Mouse (Mus musculus) forebrain, embryonic 12.5 days (tissue): Measurements from ENCODE around the gene Morn1. TPM values are rescaled to one million over a fixed set of nuclear protein-coding genes. Genes with fewer than 3 reads are reported as not detected.
A peak's percentile ranks its signal among the peaks of the same experiment; 100 is the strongest.

ENCODE experiments used
- ATAC-seq: fragments of 200-750 bp; cut with Nextera tagmentation; 2 replicates; pipeline ENCODE4 v1.8.0; 2017; ENCODE audit warnings: moderate TSS enrichment; ENCODE audit not compliant: low FRiP score
- H3K27ac ChIP-seq: fragments of 300-500 bp; sonication (generic); 2 replicates; pipeline ENCODE4 v1.5.1; 2016; ENCODE audit warnings: mild to moderate bottlenecking
- H3K27me3 ChIP-seq: fragments of 300-500 bp; sonication (generic); 2 replicates; pipeline ENCODE4 v1.6.1; 2016; ENCODE audit warnings: mild to moderate bottlenecking
- H3K36me3 ChIP-seq: fragments of 300-500 bp; sonication (generic); replicated peaks from 2 replicates; pipeline ENCODE4 v1.6.1; 2016; ENCODE audit warnings: mild to moderate bottlenecking
- H3K4me1 ChIP-seq: fragments of 300-500 bp; sonication (generic); 2 replicates; pipeline ENCODE4 v1.6.1; 2016
- H3K4me2 ChIP-seq: fragments of 300-500 bp; sonication (generic); 2 replicates; pipeline ENCODE4 v1.6.1; 2016; ENCODE audit warnings: mild to moderate bottlenecking, moderate library complexity
- H3K4me3 ChIP-seq: fragments of 300-500 bp; sonication (generic); replicated peaks from 2 replicates; pipeline ENCODE4 v1.5.1; 2016; ENCODE audit warnings: mild to moderate bottlenecking
- H3K9ac ChIP-seq: fragments of 300-500 bp; sonication (generic); 2 replicates; pipeline ENCODE4 v1.6.1; 2016; ENCODE audit warnings: mild to moderate bottlenecking
- H3K9me3 ChIP-seq: fragments of 300-500 bp; sonication (generic); 2 replicates; pipeline ENCODE4 v1.6.1; 2016
- WGBS: fragments of 180-500 bp; shearing (Covaris S2); methylation state at CpG from one replicate; pipeline ENCODE4 v1.1.7; 2016; 5-methylcytosine and 5-hydroxymethylcytosine counted together
- polyA plus RNA-seq: library from polyadenylated mRNA; unstranded; fragments of >200 nt; fragmentation: Nextera tagmentation; extraction: Ambion mirVana; gene quantifications from 2 replicates; pipeline ENCODE4 v1.2.1, GENCODE M21; 2016

Gene Morn1
- polyA plus RNA-seq, 1 experiment from 2014 or later = 6.9 TPM

- ATAC-seq = peak; percentile 81
- Histone ChIP-seq H3K9me3 (no peaks in the 10 kb centered on the region), H3K4me3 (no peak overlapping the region), H3K4me1 (peaks cover 35% of the 10 kb centered on the region), H3K27me3 (no peaks in the 10 kb centered on the region), H3K27ac (peak overlapping the region; percentile 89), H3K9ac (peak overlapping the region; percentile 47; the same call in 1 of the 2 replicates), H3K4me2 (peak overlapping the region; percentile 17; the same call in 1 of the 2 replicates), H3K36me3 (no peaks in the 10 kb centered on the region)
- WGBS = 21% methylated on average over 16 of the region's 16 CpGs
These were observed 36.2 kb downstream of the Morn1 start for GRCm38 (mm10) chr4:155122444-155123040.

DNA sequence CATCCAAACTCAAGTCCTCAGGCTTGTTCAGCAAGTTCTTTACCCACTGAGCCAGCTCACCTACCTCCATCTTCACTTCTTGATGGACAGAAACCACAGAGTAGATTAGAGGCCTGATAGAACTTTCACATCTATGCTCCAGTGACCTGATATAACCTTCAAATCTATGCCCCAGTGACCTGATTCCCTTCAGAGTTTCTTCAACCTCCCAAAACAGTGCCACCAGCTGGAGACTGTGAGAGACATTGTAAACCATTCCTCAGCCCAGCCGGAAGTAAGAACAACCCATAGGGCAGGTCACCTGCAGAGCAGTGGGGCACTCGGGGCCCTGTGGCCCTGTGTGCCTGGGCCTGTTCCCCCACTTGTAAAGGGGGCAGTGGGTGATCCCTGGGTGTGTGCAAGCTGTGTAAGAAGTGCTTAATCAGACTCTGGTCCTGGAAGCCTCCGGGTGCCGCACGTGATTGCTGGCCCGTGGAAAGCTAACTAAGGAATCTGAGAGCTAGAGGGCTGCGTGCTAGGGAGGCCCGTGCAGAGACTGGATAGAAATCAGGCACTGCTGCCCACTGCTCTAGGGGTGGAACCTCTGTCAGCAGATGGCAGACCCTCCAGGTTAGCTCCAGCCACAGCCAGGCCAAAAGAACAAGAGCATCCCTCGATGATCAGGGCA, 37.6 kb downstream of the Morn1 start:
- H3K4me3 ChIP-seq = no peak overlapping the region
- WGBS = 82% methylated on average over 9 of the region's 9 CpGs
- H3K9me3 ChIP-seq = no peaks in the 10 kb centered on the region
- H3K4me2 ChIP-seq = no peak overlapping the region
- ATAC-seq = no peak
- peaks cover 28% of the 10 kb centered on the region for H3K4me1 ChIP-seq
- H3K9ac ChIP-seq = no peak overlapping the region
- H3K27me3 ChIP-seq = no peaks in the 10 kb centered on the region
- H3K36me3 ChIP-seq = no peaks in the 10 kb centered on the region
- no peak overlapping the region for H3K27ac ChIP-seq

GRCm38 (mm10) chr4:155125310-155125709, 38.9 kb downstream of the Morn1 start:
- Histone ChIP-seq H3K36me3 (no peaks in the 10 kb centered on the region), H3K9me3 (no peaks in the 10 kb centered on the region), H3K4me1 (peaks cover 37% of the 10 kb centered on the region), H3K4me3 (no peak overlapping the region), H3K4me2 (no peak overlapping the region), H3K27me3 (no peaks in the 10 kb centered on the region), H3K9ac (no peak overlapping the region), H3K27ac (no peak overlapping the region)
- 61% methylated on average over 7 of the region's 7 CpGs for WGBS
- ATAC-seq = no peak

GRCm38 (mm10) chr4:155126194-155126593, 39.8 kb downstream of the Morn1 start:
- Histone ChIP-seq H3K9me3 (no peaks in the 10 kb centered on the region), H3K36me3 (no peaks in the 10 kb centered on the region), H3K4me3 (no peak overlapping the region), H3K27ac (no peak overlapping the region), H3K9ac (no peak overlapping the region), H3K4me2 (no peak overlapping the region), H3K27me3 (no peaks in the 10 kb centered on the region), H3K4me1 (peaks cover 38% of the 10 kb centered on the region)
- 83% methylated on average over 5 of the region's 5 CpGs for WGBS
- ATAC-seq = no peak

DNA sequence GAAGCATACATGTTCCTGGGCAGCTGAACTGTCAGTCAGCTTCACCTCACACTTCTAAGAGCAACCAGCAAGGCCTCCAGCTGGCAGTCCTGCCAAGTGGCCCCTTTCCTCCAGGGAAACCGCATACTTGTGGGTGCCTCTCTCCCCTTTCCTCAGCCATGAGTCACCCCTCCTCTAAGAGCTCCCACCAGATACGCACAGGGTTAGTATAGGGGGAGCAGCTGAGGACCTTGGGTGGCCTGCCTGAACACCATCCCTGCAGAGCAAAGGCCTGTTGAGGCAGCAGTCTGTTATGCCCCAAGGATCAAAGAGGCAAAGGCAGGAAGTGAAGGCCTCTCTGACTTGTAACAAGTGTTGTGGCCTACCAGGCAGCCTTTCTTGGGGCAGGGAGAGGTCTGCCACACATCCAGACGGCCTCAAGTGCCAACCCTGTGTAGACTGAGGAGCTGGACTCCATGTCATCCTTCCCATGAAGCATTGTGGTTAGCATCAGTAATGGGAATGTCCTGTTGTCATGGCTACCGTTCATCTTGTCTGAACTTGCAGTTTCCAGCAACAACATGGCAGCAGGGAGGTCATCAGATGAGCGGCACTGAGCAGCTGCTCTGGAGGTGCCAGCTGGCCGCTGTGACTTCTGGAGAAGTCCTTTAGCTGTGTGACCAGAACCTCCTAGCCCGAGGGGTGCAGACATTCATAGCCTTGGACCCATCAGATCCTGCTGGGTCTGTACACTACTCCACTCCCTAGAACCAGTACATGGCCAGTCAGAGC, 40.4 kb downstream of the Morn1 start:
- H3K27me3 ChIP-seq = no peaks in the 10 kb centered on the region
- 0 out of 2 replicates have a peak overlapping the region, but pooled peaks have one; percentile 36 for H3K27ac ChIP-seq
- ATAC-seq = no peak
- H3K36me3 ChIP-seq = no peaks in the 10 kb centered on the region
- H3K4me1 ChIP-seq = peaks cover 37% of the 10 kb centered on the region
- no peak overlapping the region for H3K4me2 ChIP-seq
- WGBS = 72% methylated on average over 7 of the region's 7 CpGs
- H3K4me3 ChIP-seq = no peak overlapping the region
- H3K9me3 ChIP-seq = no peaks in the 10 kb centered on the region
- no peak overlapping the region; the same call in 1 of the 2 replicates for H3K9ac ChIP-seq

GRCm38 (mm10) chr4:155128411-155128810, 42.0 kb downstream of the Morn1 start:
- WGBS = 91% methylated on average over 15 of the region's 15 CpGs
- Histone ChIP-seq H3K36me3 (no peaks in the 10 kb centered on the region), H3K9ac (no peak overlapping the region), H3K4me2 (no peak overlapping the region), H3K4me1 (peaks cover 27% of the 10 kb centered on the region), H3K27me3 (no peaks in the 10 kb centered on the region), H3K27ac (no peak overlapping the region), H3K9me3 (no peaks in the 10 kb centered on the region), H3K4me3 (no peak overlapping the region)
- ATAC-seq = no peak

GRCm38 (mm10) chr4:155129132-155129917, 42.9 kb downstream of the Morn1 start:
- Histone ChIP-seq H3K27ac (peak overlapping the region; percentile 63; the same call in 1 of the 2 replicates), H3K4me3 (no peak overlapping the region), H3K9ac (no peak overlapping the region), H3K4me1 (peaks cover 36% of the 10 kb centered on the region), H3K36me3 (no peaks in the 10 kb centered on the region), H3K27me3 (no peaks in the 10 kb centered on the region), H3K4me2 (no peak overlapping the region), H3K9me3 (no peaks in the 10 kb centered on the region)
- WGBS = 93% methylated on average over 10 of the region's 10 CpGs
- ATAC-seq = no peak

DNA sequence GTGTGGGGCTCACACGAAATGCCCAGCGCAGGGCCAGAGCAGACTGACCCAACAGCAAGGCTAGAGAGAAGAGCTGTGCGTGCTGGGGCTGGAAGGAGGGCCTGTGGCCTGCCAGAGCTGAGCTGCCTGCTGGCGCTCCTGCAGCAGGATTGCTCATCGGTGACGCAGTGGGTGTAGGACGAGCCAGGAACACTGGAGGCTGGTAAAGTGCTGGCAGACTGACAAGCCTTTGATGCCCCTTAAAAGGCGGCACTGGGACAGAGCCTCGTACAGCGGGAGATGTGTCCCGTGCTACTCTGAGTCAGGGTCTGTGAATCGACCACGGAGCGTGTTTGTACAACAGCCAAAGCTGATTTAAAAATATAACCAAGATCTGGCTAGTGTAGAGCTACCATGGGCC, 43.6 kb downstream of the Morn1 start:
- Histone ChIP-seq H3K36me3 (no peaks in the 10 kb centered on the region), H3K4me2 (no peak overlapping the region), H3K4me3 (no peak overlapping the region), H3K4me1 (peaks cover 42% of the 10 kb centered on the region), H3K9me3 (no peaks in the 10 kb centered on the region), H3K27me3 (no peaks in the 10 kb centered on the region), H3K9ac (no peak overlapping the region), H3K27ac (peak overlapping the region; percentile 63)
- no peak; the same call in 1 of the 2 replicates for ATAC-seq
- 77% methylated on average over 14 of the region's 14 CpGs for WGBS

GRCm38 (mm10) chr4:155130616-155131015, 44.2 kb downstream of the Morn1 start:
- Histone ChIP-seq H3K4me3 (no peak overlapping the region), H3K27ac (0 out of 2 replicates have a peak overlapping the region, but pooled peaks have one; percentile 51), H3K4me1 (peaks cover 49% of the 10 kb centered on the region), H3K36me3 (no peaks in the 10 kb centered on the region), H3K27me3 (no peaks in the 10 kb centered on the region), H3K9ac (no peak overlapping the region), H3K4me2 (no peak overlapping the region), H3K9me3 (no peaks in the 10 kb centered on the region)
- 87% methylated on average over 7 of the region's 7 CpGs for WGBS
- ATAC-seq = no peak

DNA sequence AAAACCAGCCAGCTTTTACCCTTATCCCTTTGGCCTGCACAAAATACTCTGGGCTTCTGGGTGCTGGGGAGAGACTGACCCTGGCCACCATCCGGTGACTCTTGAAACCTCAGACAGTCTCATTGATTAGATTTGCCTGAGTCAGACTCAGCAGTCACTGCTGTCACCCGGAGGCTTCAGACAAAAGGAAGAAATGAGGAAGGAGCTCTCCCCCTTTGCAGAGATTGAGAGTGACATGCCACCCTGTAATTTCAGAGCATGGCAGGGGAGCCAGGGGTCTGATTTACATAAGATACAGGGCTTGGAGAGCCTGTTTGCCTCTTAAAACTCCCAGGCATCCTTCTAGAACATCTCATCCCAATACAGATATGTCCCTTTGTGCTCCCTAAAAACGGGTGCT, 46.8 kb downstream of the Morn1 start:
- no peaks in the 10 kb centered on the region for H3K36me3 ChIP-seq
- 41% methylated on average over 3 of the region's 3 CpGs for WGBS
- H3K27me3 ChIP-seq = no peaks in the 10 kb centered on the region
- H3K4me1 ChIP-seq = peaks cover 46% of the 10 kb centered on the region
- peak overlapping the region; percentile 56; the same call in 1 of the 2 replicates for H3K27ac ChIP-seq
- H3K4me2 ChIP-seq = no peak overlapping the region
- no peak overlapping the region for H3K9ac ChIP-seq
- ATAC-seq = no peak
- H3K4me3 ChIP-seq = no peak overlapping the region
- no peaks in the 10 kb centered on the region for H3K9me3 ChIP-seq

DNA sequence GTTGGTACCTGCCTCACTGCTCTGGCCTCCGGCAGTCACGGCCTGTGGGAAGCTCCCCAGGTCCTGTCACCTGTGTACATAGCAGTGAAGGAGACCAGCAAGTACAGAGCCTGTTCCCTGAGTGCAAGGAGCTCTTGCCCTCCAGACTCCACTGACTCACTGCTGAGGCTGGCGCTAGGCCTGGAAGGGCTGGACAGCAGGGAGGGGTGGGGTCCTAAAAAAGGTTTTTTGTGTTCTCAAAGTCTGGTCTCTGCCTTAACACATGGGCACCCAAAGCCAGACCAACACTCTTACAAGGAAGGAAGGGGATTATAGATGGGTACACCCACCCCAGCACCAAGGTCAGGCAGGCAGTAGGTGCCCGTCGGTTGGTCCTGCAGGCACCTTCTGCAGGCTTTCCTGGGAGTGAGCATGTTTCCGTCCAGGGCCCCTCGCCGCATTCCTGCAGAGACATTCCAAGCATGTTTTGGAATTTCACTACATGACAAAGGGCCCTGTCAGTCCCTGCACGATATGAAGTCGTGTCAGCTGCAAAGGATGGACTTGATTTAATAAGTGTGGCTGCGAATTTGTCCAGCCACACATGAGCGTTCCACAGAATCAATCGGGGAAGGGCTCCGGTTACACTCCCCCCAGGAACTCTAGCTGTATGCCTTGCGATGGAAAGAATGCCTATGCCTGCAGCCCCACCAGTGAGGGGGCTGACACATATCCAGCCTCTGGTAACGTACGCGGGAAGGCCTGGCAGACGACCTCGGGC, 47.5 kb downstream of the Morn1 start:
- Histone ChIP-seq H3K4me1 (peaks cover 46% of the 10 kb centered on the region), H3K4me2 (no peak overlapping the region), H3K27me3 (no peaks in the 10 kb centered on the region), H3K4me3 (no peak overlapping the region), H3K36me3 (no peaks in the 10 kb centered on the region), H3K27ac (peak overlapping the region; percentile 56; the same call in 1 of the 2 replicates), H3K9me3 (no peaks in the 10 kb centered on the region), H3K9ac (peak overlapping the region; percentile 17; the same call in 1 of the 2 replicates)
- WGBS = 53% methylated on average over 20 of the region's 20 CpGs
- ATAC-seq = no peak
